Mouse (Mus musculus): ENCODE results near the gene Zfp992.
"Not testable (repeated sequence)": the region's sequence is repeated elsewhere in the genome, so short reads cannot be mapped to it uniquely, and the experiment has no call there.

Gene Zfp992

GRCm38 (mm10) chr4:146517150-146517549 lies 68.3 kb downstream of the Zfp992 start:
- not testable (repeated sequence) for DNase-seq (ENCODE audit: low spot score)

All from ovary, postnatal 14 days (tissue).